Mouse (Mus musculus) myocyte (in vitro differentiated cells): ENCODE results near the gene Tfam.

Experiments
- CEBPB ChIP-seq: IDR thresholded peaks from 2 replicates; pipeline ENCODE4 v1.6.1; 2011; ENCODE audit warnings: mild to moderate bottlenecking, moderate library complexity; ENCODE audit not compliant: poor library complexity, insufficient read depth, severe bottlenecking
- MAX ChIP-seq: IDR thresholded peaks from one replicate; pipeline ENCODE4 v1.6.1; 2011; ENCODE audit warnings: low read depth, mild to moderate bottlenecking, control low read depth
- MYOG ChIP-seq, 3 experiments: IDR thresholded peaks; one replicate each; pipeline ENCODE4 v1.6.1; 2011; ENCODE audit warnings: control low read depth in 2 of 3, low read depth in 2 of 3, mild to moderate bottlenecking in 2 of 3; ENCODE audit not compliant: insufficient read length in 2 of 3, control insufficient read depth in 1 of 3, insufficient read depth in 1 of 3
- POLR2A ChIP-seq: IDR thresholded peaks from one replicate; pipeline ENCODE4 v1.6.1; 2011; ENCODE audit warnings: low read depth, mild to moderate bottlenecking, control low read depth, moderate library complexity; ENCODE audit not compliant: insufficient read length
- TCF12 ChIP-seq: IDR thresholded peaks from one replicate; pipeline ENCODE4 v1.6.1; 2011; ENCODE audit warnings: mild to moderate bottlenecking, control low read depth; ENCODE audit not compliant: poor library complexity, insufficient read depth, severe bottlenecking

GRCm38 (mm10) chr10:71238240-71238554 lies at the start of gene Tfam:
- no peak for TF ChIP-seq MAX
- peak; percentile 60 for TF ChIP-seq POLR2A
- no peak for TF ChIP-seq CEBPB
- peak in 1 of 3 experiments; percentile 14 for TF ChIP-seq MYOG (IDR thresholded peaks at IDR 0.05; ENCODE audit: control insufficient read depth in 1 of 3, insufficient read depth in 1 of 3, insufficient read length in 2 of 3, low read depth in 2 of 3)
- TF ChIP-seq TCF12, result no peak
